Mouse (Mus musculus): ENCODE measurements at regions not wholly inside any gene's neighbourhood (a gene's known extent, or its start where the extent isn't known, plus 50 kb on each side); places are given as distances from the start of the nearest gene placed in this dataset.
A peak's percentile ranks its signal among the peaks of the same experiment; 100 is the strongest.

DNA sequence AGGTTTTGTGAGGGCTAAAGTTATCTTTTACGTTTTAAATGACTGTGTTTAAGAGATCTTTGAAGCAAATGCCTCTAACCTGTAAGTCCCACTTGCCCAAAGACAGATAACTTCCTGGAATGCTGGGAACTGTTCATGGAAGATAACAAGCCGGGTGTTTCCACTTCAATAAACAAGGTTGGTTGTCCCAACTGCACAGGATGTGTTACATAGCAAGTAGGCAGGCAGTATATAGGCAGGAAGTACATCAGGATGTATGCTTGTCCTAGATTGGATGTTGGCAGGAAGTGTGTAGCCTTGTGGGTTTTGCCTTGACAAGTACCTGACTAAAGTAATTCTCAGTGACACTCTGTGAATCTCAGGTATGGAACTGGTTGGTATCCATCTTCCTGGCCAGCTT lies 90.7 kb upstream of the Fggy start:
- H3K36me3 ChIP-seq (ENCODE audit: control insufficient read depth, insufficient read depth, low read length) = no peaks in the 10 kb centered on the region
- DNase-seq (ENCODE audit: low spot score) (no peak), ATAC-seq (ENCODE audit: low FRiP score, low TSS enrichment) (no peak)
- H3K4me2 ChIP-seq (replicated peaks; ENCODE audit: low read depth) = no peak overlapping the region
- H3K9me3 ChIP-seq (ENCODE audit: control insufficient read depth, low read length) = no peaks in the 10 kb centered on the region
- H3K4me1 ChIP-seq (replicated peaks; ENCODE audit: control insufficient read depth, insufficient read depth) = no peaks in the 10 kb centered on the region
- no peak overlapping the region for H3K9ac ChIP-seq (ENCODE audit: low read length)
- H3K4me3 ChIP-seq (ENCODE audit: low read depth, low read length) = no peak overlapping the region
- no peaks in the 10 kb centered on the region for H3K27me3 ChIP-seq (ENCODE audit: control insufficient read depth, insufficient read depth, low read length)
- 39% methylated on average over 2 of the region's 2 CpGs for WGBS
- H3K27ac ChIP-seq (replicated peaks) = no peak overlapping the region
- TF ChIP-seq EP300 (optimal IDR thresholded peaks at IDR 0.05) (no peak), CTCF (IDR thresholded peaks at IDR 0.05; ENCODE audit: low read depth) (no peak)

DNA sequence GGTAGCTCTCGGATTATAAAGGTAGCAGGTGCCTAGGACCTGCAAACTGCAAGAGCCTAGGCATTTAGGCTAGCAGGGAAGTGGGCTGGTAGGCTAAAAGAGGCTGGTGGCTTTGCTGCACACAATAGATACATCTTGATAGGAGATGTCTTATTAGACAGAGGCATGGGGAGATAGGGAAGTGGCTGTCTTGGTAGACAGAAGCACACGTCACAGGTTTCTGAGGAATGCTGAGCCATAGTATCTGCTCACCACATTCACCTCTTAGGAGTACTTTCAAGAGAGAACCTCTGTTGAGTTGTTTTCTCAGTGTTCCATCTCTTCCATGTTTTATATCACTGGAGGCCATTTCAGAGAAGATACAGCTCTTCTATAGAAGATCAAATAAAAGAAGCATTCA lies 89.8 kb upstream of the Fggy start:
- DNase-seq (ENCODE audit: low spot score) = no peak
- Histone ChIP-seq H3K9ac (ENCODE audit: low read length) (no peak overlapping the region), H3K27me3 (ENCODE audit: control insufficient read depth, insufficient read depth, low read length) (no peaks in the 10 kb centered on the region), H3K36me3 (ENCODE audit: control insufficient read depth, insufficient read depth, low read length) (no peaks in the 10 kb centered on the region), H3K9me3 (ENCODE audit: control insufficient read depth, low read length) (no peaks in the 10 kb centered on the region), H3K4me2 (replicated peaks; ENCODE audit: low read depth) (no peak overlapping the region), H3K4me3 (ENCODE audit: low read depth, low read length) (no peak overlapping the region), H3K27ac (replicated peaks) (no peak overlapping the region), H3K4me1 (replicated peaks; ENCODE audit: control insufficient read depth, insufficient read depth) (no peaks in the 10 kb centered on the region)
- ATAC-seq (ENCODE audit: low FRiP score, low TSS enrichment) = no peak
- WGBS = 89% methylated on average over 2 of the region's 2 CpGs
- TF ChIP-seq CTCF (IDR thresholded peaks at IDR 0.05; ENCODE audit: low read depth) (no peak), EP300 (optimal IDR thresholded peaks at IDR 0.05) (no peak)

DNA sequence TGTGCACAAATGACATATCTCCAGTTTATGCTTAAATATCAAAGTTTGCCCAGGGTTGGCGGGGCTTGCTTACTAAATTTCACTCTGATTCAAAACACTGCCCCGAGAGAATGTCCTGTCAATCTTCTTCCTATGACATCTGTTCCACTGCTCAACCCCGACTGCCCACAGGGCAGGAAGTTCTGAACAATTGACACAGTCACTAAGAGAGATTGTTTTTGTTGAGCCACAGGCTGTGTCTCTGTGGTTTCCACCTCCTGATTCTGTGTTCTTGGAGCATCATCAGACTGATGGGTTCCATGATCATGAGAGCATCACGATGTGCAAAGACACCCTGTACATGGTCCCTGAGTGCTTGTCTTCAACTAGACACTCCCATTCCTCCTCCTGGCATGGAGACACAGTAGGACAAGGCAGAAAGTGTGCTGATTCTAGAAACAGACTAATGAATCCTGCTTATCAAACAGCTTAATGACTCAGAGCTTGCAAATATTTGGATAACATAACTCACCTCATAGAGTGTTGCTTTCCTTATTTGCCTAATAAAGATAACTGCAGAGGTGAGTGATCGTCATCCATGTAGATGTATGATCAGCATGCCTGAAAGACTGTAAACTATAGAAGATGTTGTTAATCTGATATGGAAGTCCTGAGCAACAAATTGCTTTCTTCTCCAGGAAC lies 82.4 kb upstream of the Fggy start:
- peak; percentile 75 for ATAC-seq (ENCODE audit: low FRiP score, low TSS enrichment)
- H3K27me3 ChIP-seq (ENCODE audit: control insufficient read depth, insufficient read depth, low read length) = no peaks in the 10 kb centered on the region
- H3K4me3 ChIP-seq (ENCODE audit: low read depth, low read length) = no peak overlapping the region
- H3K9me3 ChIP-seq (ENCODE audit: control insufficient read depth, low read length) = no peaks in the 10 kb centered on the region
- no peaks in the 10 kb centered on the region for H3K36me3 ChIP-seq (ENCODE audit: control insufficient read depth, insufficient read depth, low read length)
- H3K4me2 ChIP-seq (replicated peaks; ENCODE audit: low read depth) = no peak overlapping the region
- TF ChIP-seq EP300 (optimal IDR thresholded peaks at IDR 0.05) (no peak), CTCF (IDR thresholded peaks at IDR 0.05; ENCODE audit: low read depth) (no peak)
- H3K27ac ChIP-seq (replicated peaks) = no peak overlapping the region
- H3K4me1 ChIP-seq (replicated peaks; ENCODE audit: control insufficient read depth, insufficient read depth) = 0 out of 2 replicates have a peak, but pooled peaks cover 3% of the 10 kb centered on the region
- no peak for DNase-seq (ENCODE audit: low spot score)
- no peak overlapping the region for H3K9ac ChIP-seq (ENCODE audit: low read length)
- 62% methylated on average over 5 of the region's 5 CpGs for WGBS

DNA sequence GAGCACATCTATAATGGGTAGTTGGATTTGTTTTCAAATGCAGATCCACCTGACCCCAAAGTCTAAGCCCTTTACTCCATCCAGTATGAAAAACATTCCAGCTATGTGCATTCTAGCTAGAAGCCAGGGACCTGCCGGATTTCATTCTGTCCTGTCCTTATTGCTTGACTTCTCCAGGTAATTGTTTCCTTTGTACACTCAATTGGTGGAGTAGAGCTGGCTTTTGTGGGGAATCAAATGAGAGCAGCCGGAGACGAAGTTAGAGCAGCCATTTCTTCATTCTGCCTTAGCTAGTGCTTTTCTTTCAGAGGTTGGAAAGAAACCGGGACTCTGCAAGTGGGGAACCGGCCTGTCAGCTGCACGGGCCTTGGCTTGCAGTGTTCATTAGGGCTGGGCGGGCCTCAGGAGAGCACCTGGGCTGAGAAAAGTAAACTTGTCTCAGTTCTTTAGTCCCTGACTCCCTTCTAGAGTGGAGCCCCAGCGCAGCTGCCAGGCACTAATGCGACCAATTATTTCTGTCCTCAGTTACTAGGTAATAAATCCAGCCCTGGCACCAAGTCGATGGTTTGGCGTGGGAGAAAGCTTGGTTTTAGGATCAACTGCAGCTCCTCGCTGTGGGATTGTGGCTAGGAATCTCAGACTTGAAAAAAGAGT lies 81.1 kb upstream of the Fggy start:
- ATAC-seq (ENCODE audit: low FRiP score, low TSS enrichment) (peak; percentile 70), DNase-seq (ENCODE audit: low spot score) (peak; percentile 59)
- Histone ChIP-seq H3K9ac (ENCODE audit: low read length) (no peak overlapping the region), H3K9me3 (ENCODE audit: control insufficient read depth, low read length) (no peaks in the 10 kb centered on the region), H3K4me1 (replicated peaks; ENCODE audit: control insufficient read depth, insufficient read depth) (0 out of 2 replicates have a peak, but pooled peaks cover 3% of the 10 kb centered on the region), H3K36me3 (ENCODE audit: control insufficient read depth, insufficient read depth, low read length) (no peaks in the 10 kb centered on the region), H3K4me2 (replicated peaks; ENCODE audit: low read depth) (no peak overlapping the region), H3K4me3 (ENCODE audit: low read depth, low read length) (no peak overlapping the region), H3K27ac (replicated peaks) (peak overlapping the region; percentile 69), H3K27me3 (ENCODE audit: control insufficient read depth, insufficient read depth, low read length) (no peaks in the 10 kb centered on the region)
- no peak for TF ChIP-seq CTCF (IDR thresholded peaks at IDR 0.05; ENCODE audit: low read depth)
- TF ChIP-seq EP300 (optimal IDR thresholded peaks at IDR 0.05) = no peak
- 29% methylated on average over 12 of the region's 12 CpGs for WGBS

GRCm38 (mm10) chr4:95483571-95483970 lies 73.7 kb upstream of the Fggy start:
- no peaks in the 10 kb centered on the region for H3K36me3 ChIP-seq (ENCODE audit: control insufficient read depth, insufficient read depth, low read length)
- no peak for TF ChIP-seq EP300 (optimal IDR thresholded peaks at IDR 0.05)
- no peak for TF ChIP-seq CTCF (IDR thresholded peaks at IDR 0.05; ENCODE audit: low read depth)
- H3K9me3 ChIP-seq (ENCODE audit: control insufficient read depth, low read length) = no peaks in the 10 kb centered on the region
- H3K4me1 ChIP-seq (replicated peaks; ENCODE audit: control insufficient read depth, insufficient read depth) = no peaks in the 10 kb centered on the region
- 22% methylated on average over 6 of the region's 6 CpGs for WGBS
- ATAC-seq (ENCODE audit: low FRiP score, low TSS enrichment) (peak; percentile 92), DNase-seq (ENCODE audit: low spot score) (peak; percentile 51)
- no peaks in the 10 kb centered on the region for H3K27me3 ChIP-seq (ENCODE audit: control insufficient read depth, insufficient read depth, low read length)
- H3K9ac ChIP-seq (ENCODE audit: low read length) = no peak overlapping the region
- peak overlapping the region; percentile 81 for H3K27ac ChIP-seq (replicated peaks)
- H3K4me3 ChIP-seq (ENCODE audit: low read depth, low read length) = no peak overlapping the region
- H3K4me2 ChIP-seq (replicated peaks; ENCODE audit: low read depth) = no peak overlapping the region

- Histone ChIP-seq H3K4me1 (replicated peaks; ENCODE audit: control insufficient read depth, insufficient read depth) (no peaks in the 10 kb centered on the region), H3K4me2 (replicated peaks; ENCODE audit: low read depth) (0 out of 2 replicates have a peak overlapping the region, but pooled peaks have one; percentile 14)
- no peak for ATAC-seq (ENCODE audit: low FRiP score, low TSS enrichment)
Observed at GRCm38 (mm10) chr4:95487323-95487722, 70.0 kb upstream of the Fggy start.

More at GRCm38 (mm10) chr4:95487323-95487722, 70.0 kb upstream of the Fggy start:
- 62% methylated on average over 7 of the region's 7 CpGs for WGBS
- TF ChIP-seq EP300 (optimal IDR thresholded peaks at IDR 0.05) = no peak
- TF ChIP-seq CTCF (IDR thresholded peaks at IDR 0.05; ENCODE audit: low read depth) = no peak
- Histone ChIP-seq H3K9me3 (ENCODE audit: control insufficient read depth, low read length) (no peaks in the 10 kb centered on the region), H3K4me3 (ENCODE audit: low read depth, low read length) (no peak overlapping the region), H3K9ac (ENCODE audit: low read length) (no peak overlapping the region), H3K36me3 (ENCODE audit: control insufficient read depth, insufficient read depth, low read length) (no peaks in the 10 kb centered on the region), H3K27ac (replicated peaks) (peak overlapping the region; percentile 25; the same call in 1 of the 2 replicates), H3K27me3 (ENCODE audit: control insufficient read depth, insufficient read depth, low read length) (no peaks in the 10 kb centered on the region)
- DNase-seq (ENCODE audit: low spot score) = peak; percentile 38
